21 mouse cellular contexts compared by ENCODE assay signal in the genomic region with DNA sequence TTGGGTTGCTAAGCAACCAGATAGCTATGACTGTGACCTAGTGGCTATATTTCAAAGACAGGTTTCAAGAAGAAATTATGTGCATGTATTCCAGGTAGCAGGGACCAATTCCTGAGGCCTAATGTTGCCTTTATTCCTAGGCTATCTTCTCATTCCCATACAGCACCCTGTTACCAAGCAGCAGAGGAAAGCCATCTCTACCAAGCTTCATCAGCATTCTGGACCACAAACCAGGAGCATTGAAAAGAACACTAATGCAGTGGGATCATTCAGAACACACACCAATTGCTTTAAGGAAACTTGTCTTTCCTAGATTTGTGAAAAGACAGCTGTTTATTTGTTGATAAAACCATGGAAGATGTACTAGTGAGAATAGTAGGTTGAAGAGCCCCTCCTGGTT.
DNase-seq lines count a peak whose midpoint lies in the region; ATAC-seq and TF ChIP-seq lines count a peak whose summit lies in the region.
"Had no signal": no experiment of that assay in that cellular context is flagged by ENCODE, and none has a peak within 500 bp of the region (broad histone marks: within the 10 kb centered on the region; RNA-seq: fewer than 3 reads in every experiment).

No protein-coding gene starts in this region.

- H3K9me3 ChIP-seq in hindbrain, embryonic 16.5 days (ENCODE audit: control insufficient read depth, low read length) = no peaks in the 10 kb centered on the region
- H3K9me3 ChIP-seq in hindbrain, embryonic 12.5 days (replicated peaks) = no peaks in the 10 kb centered on the region
- H3K9me3 ChIP-seq in midbrain, postnatal 0 days (ENCODE audit: low read length) = no peaks in the 10 kb centered on the region
- H3K9me3 ChIP-seq in midbrain, embryonic 15.5 days = no peaks in the 10 kb centered on the region
- H3K9me3 ChIP-seq: embryonic facial prominence, embryonic 10.5 days; embryonic facial prominence, embryonic 12.5 days; forebrain, embryonic 12.5 days; forebrain, embryonic 15.5 days had no signal

- H3K27me3 ChIP-seq in hindbrain, embryonic 16.5 days (replicated peaks; ENCODE audit: control insufficient read depth, insufficient read depth, low read length) = no peaks in the 10 kb centered on the region
- no peaks in the 10 kb centered on the region for H3K27me3 ChIP-seq in hindbrain, embryonic 12.5 days
- no peaks in the 10 kb centered on the region for H3K27me3 ChIP-seq in midbrain, postnatal 0 days (ENCODE audit: insufficient read depth, low read length)
- H3K27me3 ChIP-seq in midbrain, embryonic 15.5 days (replicated peaks) = no peaks in the 10 kb centered on the region
- H3K27me3 ChIP-seq: embryonic facial prominence, embryonic 12.5 days; forebrain, embryonic 12.5 days; forebrain, embryonic 15.5 days had no signal

- no peak for TF ChIP-seq CTCF in left cerebral cortex, adult 2 months (IDR thresholded peaks at IDR 0.05)
- no peak for TF ChIP-seq CTCF in midbrain, postnatal 0 days (IDR thresholded peaks at IDR 0.05)
- TF ChIP-seq CTCF in brain, embryonic 14.5 days (IDR thresholded peaks at IDR 0.05; ENCODE audit: borderline replicate concordance, extremely low read depth, insufficient read depth, insufficient read length) = no peak

- H3K4me2 ChIP-seq in hindbrain, embryonic 16.5 days (ENCODE audit: low read length) = no peak overlapping the region
- H3K4me2 ChIP-seq in hindbrain, embryonic 12.5 days (replicated peaks) = no peak overlapping the region
- H3K4me2 ChIP-seq in midbrain, postnatal 0 days (ENCODE audit: low read depth, low read length, poor library complexity, severe bottlenecking) = no peak overlapping the region
- H3K4me2 ChIP-seq in midbrain, embryonic 15.5 days = no peak overlapping the region
- H3K4me2 ChIP-seq: embryonic facial prominence, embryonic 12.5 days; forebrain, embryonic 12.5 days; forebrain, embryonic 15.5 days had no signal

- no peak for DNase-seq in left cerebral cortex, adult 2 months (ENCODE audit: extremely low spot score in 1 of 2, low spot score in 2 of 2)
- DNase-seq in left cerebral cortex, postnatal 4 days = no peak
- DNase-seq in midbrain, postnatal 0 days (ENCODE audit: low spot score) = peak; percentile 15
- peak; percentile 18 for DNase-seq in brain, embryonic 14.5 days (ENCODE audit: low read depth)
- DNase-seq in cerebellum, adult 11 months = no peak
- DNase-seq: adrenal gland, adult 2 months; adrenal gland, postnatal 10 days; adrenal gland, postnatal 25 days; cerebellum, adult 11-12 months; cerebellum, adult 2 months; cerebellum, adult 9-10 months; cerebellum, postnatal 10 days; cerebellum, postnatal 25 days; forebrain, postnatal 0 days had no signal

- peak; percentile 71; the same call in 1 of the 2 replicates for ATAC-seq in hindbrain, embryonic 16.5 days
- ATAC-seq in hindbrain, embryonic 12.5 days (ENCODE audit: low FRiP score) = no peak
- peak; percentile 49; the same call in 1 of the 2 replicates for ATAC-seq in midbrain, postnatal 0 days (ENCODE audit: low FRiP score)
- no peak for ATAC-seq in midbrain, embryonic 15.5 days (replicated peaks)
- ATAC-seq: forebrain, embryonic 15.5 days; forebrain, postnatal 0 days had no signal

- no peaks in the 10 kb centered on the region; the same call in 1 of the 2 replicates for H3K4me1 ChIP-seq in hindbrain, embryonic 16.5 days (ENCODE audit: control insufficient read depth, insufficient read depth, low read depth, low read length)
- H3K4me1 ChIP-seq in hindbrain, embryonic 12.5 days = no peaks in the 10 kb centered on the region
- H3K4me1 ChIP-seq in midbrain, postnatal 0 days (ENCODE audit: insufficient read depth, low read length) = no peaks in the 10 kb centered on the region
- no peaks in the 10 kb centered on the region for H3K4me1 ChIP-seq in midbrain, embryonic 15.5 days
- H3K4me1 ChIP-seq: embryonic facial prominence, embryonic 10.5 days; embryonic facial prominence, embryonic 12.5 days; forebrain, embryonic 12.5 days; forebrain, embryonic 15.5 days had no signal

- H3K27ac ChIP-seq in hindbrain, embryonic 16.5 days (ENCODE audit: low read depth, low read length) = no peak overlapping the region
- H3K27ac ChIP-seq in hindbrain, embryonic 12.5 days = no peak overlapping the region
- peak overlapping the region; percentile 40; the same call in 1 of the 2 replicates for H3K27ac ChIP-seq in left cerebral cortex, adult 2 months
- no peak overlapping the region for H3K27ac ChIP-seq in midbrain, postnatal 0 days (ENCODE audit: low read depth, low read length)
- H3K27ac ChIP-seq in midbrain, embryonic 15.5 days = no peak overlapping the region
- H3K27ac ChIP-seq: embryonic facial prominence, embryonic 10.5 days; embryonic facial prominence, embryonic 12.5 days; forebrain, embryonic 12.5 days; forebrain, embryonic 15.5 days had no signal

- intact Hi-C loops in left cerebral cortex, adult 2 months (cut with DNase I) = loop anchor here (5.0 kb wide), 1 partner anchor 42 kb away; no protein-coding TSS in a partner anchor
- intact Hi-C loops in left cerebral cortex, postnatal 4 days (cut with DNase I) = no loop called here

- no peak overlapping the region for H3K9ac ChIP-seq in hindbrain, embryonic 16.5 days (ENCODE audit: low read depth, low read length)
- no peak overlapping the region for H3K9ac ChIP-seq in hindbrain, embryonic 12.5 days
- no peak overlapping the region for H3K9ac ChIP-seq in midbrain, postnatal 0 days (replicated peaks; ENCODE audit: low read length, poor library complexity, severe bottlenecking)
- no peak overlapping the region for H3K9ac ChIP-seq in midbrain, embryonic 15.5 days
- H3K9ac ChIP-seq: embryonic facial prominence, embryonic 12.5 days; forebrain, embryonic 12.5 days; forebrain, embryonic 15.5 days; forebrain, postnatal 0 days had no signal

- H3K4me3 ChIP-seq in hindbrain, embryonic 16.5 days (ENCODE audit: low read length) = no peak overlapping the region
- H3K4me3 ChIP-seq in hindbrain, embryonic 12.5 days = no peak overlapping the region
- no peak overlapping the region for H3K4me3 ChIP-seq in left cerebral cortex, adult 2 months
- no peak overlapping the region for H3K4me3 ChIP-seq in midbrain, postnatal 0 days (ENCODE audit: low read depth, low read length)
- no peak overlapping the region for H3K4me3 ChIP-seq in midbrain, embryonic 15.5 days
- H3K4me3 ChIP-seq: embryonic facial prominence, embryonic 10.5 days; embryonic facial prominence, embryonic 12.5 days; forebrain, embryonic 12.5 days; forebrain, embryonic 15.5 days had no signal

- TF ChIP-seq POLR2A in brain, embryonic 14.5 days (IDR thresholded peaks at IDR 0.05; ENCODE audit: borderline replicate concordance, extremely low read depth, insufficient read depth, insufficient read length, poor library complexity, severe bottlenecking) = no peak

- H3K36me3 ChIP-seq in hindbrain, embryonic 16.5 days (ENCODE audit: control insufficient read depth, insufficient read depth, low read length) = no peaks in the 10 kb centered on the region
- no peaks in the 10 kb centered on the region for H3K36me3 ChIP-seq in hindbrain, embryonic 12.5 days
- H3K36me3 ChIP-seq in midbrain, postnatal 0 days (ENCODE audit: insufficient read depth, low read length) = no peaks in the 10 kb centered on the region
- H3K36me3 ChIP-seq in midbrain, embryonic 15.5 days (replicated peaks) = no peaks in the 10 kb centered on the region
- H3K36me3 ChIP-seq: embryonic facial prominence, embryonic 10.5 days; embryonic facial prominence, embryonic 12.5 days; forebrain, embryonic 12.5 days; forebrain, embryonic 15.5 days had no signal

Comparison
In these comparisons a context has a peak if more than half of its experiments do, and no peak if none do; other contexts are left out.
1. ATAC-seq: peak in hindbrain, embryonic 16.5 days (single experiment) and midbrain, postnatal 0 days (single experiment); none in hindbrain, embryonic 12.5 days (single experiment) and midbrain, embryonic 15.5 days (single experiment).
2. DNase-seq: peak in midbrain, postnatal 0 days (single experiment) and brain, embryonic 14.5 days (single experiment); none in left cerebral cortex, adult 2 months (0 of 2), left cerebral cortex, postnatal 4 days (single experiment) and cerebellum, adult 11 months (single experiment).